Mouse (Mus musculus) limb, embryonic 15.5 days (tissue): Measurements from ENCODE around the gene Inafm1. TPM values are rescaled to one million over a fixed set of nuclear protein-coding genes. Genes with fewer than 3 reads are reported as not detected.

Source experiments
- ATAC-seq: fragments of 200-750 bp; cut with Nextera tagmentation; 2 replicates; pipeline ENCODE4 v1.8.0; 2017; ENCODE audit warnings: low read depth, moderate TSS enrichment; ENCODE audit not compliant: insufficient number of reproducible peaks, low FRiP score, low TSS enrichment
- H3K27ac ChIP-seq: fragments of 300-500 bp; sonication (generic); 2 replicates; pipeline ENCODE4 v1.5.1; 2015; ENCODE audit warnings: moderate library complexity, mild to moderate bottlenecking, inconsistent platforms
- H3K27me3 ChIP-seq: fragments of 300-500 bp; sonication (generic); 2 replicates; pipeline ENCODE4 v1.6.1; 2015; ENCODE audit warnings: inconsistent platforms
- H3K36me3 ChIP-seq: fragments of 300-500 bp; sonication (generic); 2 replicates; pipeline ENCODE4 v1.6.1; 2015; ENCODE audit warnings: inconsistent platforms
- H3K4me1 ChIP-seq: fragments of 300-500 bp; sonication (generic); 2 replicates; pipeline ENCODE4 v1.6.1; 2015; ENCODE audit warnings: inconsistent platforms
- H3K4me2 ChIP-seq: fragments of 300-500 bp; sonication (generic); 2 replicates; pipeline ENCODE4 v1.6.1; 2015; ENCODE audit warnings: mild to moderate bottlenecking, inconsistent platforms
- H3K4me3 ChIP-seq: fragments of 300-500 bp; sonication (generic); 2 replicates; pipeline ENCODE4 v1.5.1; 2015; ENCODE audit warnings: mild to moderate bottlenecking, inconsistent platforms
- H3K9ac ChIP-seq: fragments of 300-500 bp; sonication (generic); 2 replicates; pipeline ENCODE4 v1.6.1; 2015; ENCODE audit warnings: inconsistent platforms
- H3K9me3 ChIP-seq: fragments of 300-500 bp; sonication (generic); 2 replicates; pipeline ENCODE4 v1.6.1; 2016; ENCODE audit warnings: inconsistent platforms
- WGBS: fragments of 180-500 bp; shearing (Covaris S2); methylation state at CpG from one replicate; pipeline ENCODE4 v1.1.7; 2015; 5-methylcytosine and 5-hydroxymethylcytosine counted together
- polyA plus RNA-seq: library from polyadenylated mRNA; unstranded; fragments of >200 nt; fragmentation: Nextera tagmentation; extraction: Ambion mirVana; gene quantifications from 2 replicates; pipeline ENCODE4 v1.2.1, GENCODE M21; 2015

Gene Inafm1
- polyA plus RNA-seq, 1 experiment from 2014 or later, result 28.1 TPM

DNA sequence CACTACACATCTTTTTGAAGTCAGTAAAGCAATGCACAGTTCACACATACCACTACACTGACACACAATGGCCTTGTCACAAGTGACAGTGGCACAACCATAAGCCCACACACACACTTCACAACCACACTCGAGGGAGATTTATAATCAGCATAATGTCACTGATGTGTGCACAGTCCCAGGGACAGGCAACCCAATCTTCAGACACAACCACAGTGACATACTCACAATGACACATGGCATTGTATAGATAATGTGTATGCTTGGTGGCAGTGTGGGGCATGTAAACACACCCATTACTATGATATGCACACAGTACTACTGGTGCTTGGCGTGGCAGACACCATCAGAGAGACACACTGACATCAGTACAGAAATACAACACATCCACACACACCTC lies 22.7 kb upstream of the Inafm1 start:
- no peak overlapping the region for H3K9ac ChIP-seq
- peaks cover 39% of the 10 kb centered on the region for H3K4me1 ChIP-seq
- ATAC-seq, result no peak
- no peaks in the 10 kb centered on the region for H3K27me3 ChIP-seq
- WGBS, result 42% methylated on average over 2 of the region's 2 CpGs
- H3K36me3 ChIP-seq, result no peaks in the 10 kb centered on the region
- no peak overlapping the region for H3K4me3 ChIP-seq
- no peak overlapping the region for H3K4me2 ChIP-seq
- peak overlapping the region; percentile 93 for H3K27ac ChIP-seq
- H3K9me3 ChIP-seq, result no peaks in the 10 kb centered on the region

GRCm38 (mm10) chr7:16295321-16295900 lies 22.0 kb upstream of the Inafm1 start:
- peak overlapping the region; percentile 54 for H3K4me3 ChIP-seq
- peak overlapping the region; percentile 27; the same call in 1 of the 2 replicates for H3K9ac ChIP-seq
- H3K4me1 ChIP-seq, result peaks cover 39% of the 10 kb centered on the region
- peak overlapping the region; percentile 90 for H3K4me2 ChIP-seq
- H3K27me3 ChIP-seq, result no peaks in the 10 kb centered on the region
- peak overlapping the region; percentile 93 for H3K27ac ChIP-seq
- H3K9me3 ChIP-seq, result no peaks in the 10 kb centered on the region
- H3K36me3 ChIP-seq, result no peaks in the 10 kb centered on the region
- peak; percentile 62 for ATAC-seq
- WGBS, result 3% methylated on average over 41 of the region's 41 CpGs

GRCm38 (mm10) chr7:16294837-16295236 lies 21.4 kb upstream of the Inafm1 start:
- Histone ChIP-seq H3K4me1 (peaks cover 35% of the 10 kb centered on the region), H3K4me2 (peak overlapping the region; percentile 90), H3K9ac (peak overlapping the region; percentile 27), H3K4me3 (peak overlapping the region; percentile 54), H3K9me3 (no peaks in the 10 kb centered on the region), H3K27ac (peak overlapping the region; percentile 93), H3K36me3 (no peaks in the 10 kb centered on the region), H3K27me3 (no peaks in the 10 kb centered on the region)
- peak; percentile 78 for ATAC-seq
- WGBS, result 0% methylated on average over 23 of the region's 23 CpGs

DNA sequence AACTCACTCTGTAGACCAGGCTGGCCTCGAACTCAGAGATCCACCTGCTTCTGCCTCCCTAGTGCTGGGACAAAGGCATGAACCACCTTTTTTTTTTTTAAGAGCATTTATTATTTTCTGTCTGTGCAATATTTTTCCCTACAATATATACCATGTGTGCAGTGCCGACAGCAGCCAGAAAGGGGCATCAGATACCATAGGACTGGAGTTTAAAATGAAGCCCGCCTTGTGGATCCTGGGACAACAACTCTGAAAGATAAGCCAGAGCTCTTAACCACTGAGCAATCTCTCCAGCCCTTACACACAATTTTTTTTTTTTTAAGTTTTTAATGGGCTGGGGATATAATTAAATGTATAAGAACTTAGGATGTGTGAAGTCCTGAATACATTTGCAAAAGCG lies 20.9 kb upstream of the Inafm1 start:
- peak overlapping the region; percentile 54 for H3K4me3 ChIP-seq
- H3K9ac ChIP-seq, result no peak overlapping the region
- no peaks in the 10 kb centered on the region for H3K36me3 ChIP-seq
- H3K27ac ChIP-seq, result 0 out of 2 replicates have a peak overlapping the region, but pooled peaks have one; percentile 93
- peak overlapping the region; percentile 90 for H3K4me2 ChIP-seq
- no peak for ATAC-seq
- 29% methylated on average over 4 of the region's 4 CpGs for WGBS
- peaks cover 30% of the 10 kb centered on the region for H3K4me1 ChIP-seq
- H3K27me3 ChIP-seq, result no peaks in the 10 kb centered on the region
- H3K9me3 ChIP-seq, result no peaks in the 10 kb centered on the region

GRCm38 (mm10) chr7:16287791-16288190 lies 14.4 kb upstream of the Inafm1 start:
- no peak for ATAC-seq
- H3K9ac ChIP-seq, result no peak overlapping the region
- H3K27ac ChIP-seq, result no peak overlapping the region
- H3K27me3 ChIP-seq, result no peaks in the 10 kb centered on the region
- peaks cover 17% of the 10 kb centered on the region for H3K36me3 ChIP-seq
- H3K4me3 ChIP-seq, result no peak overlapping the region
- WGBS, result 67% methylated on average over 1 of the region's 1 CpGs
- H3K9me3 ChIP-seq, result no peaks in the 10 kb centered on the region
- H3K4me2 ChIP-seq, result no peak overlapping the region
- peaks cover 17% of the 10 kb centered on the region for H3K4me1 ChIP-seq

- H3K4me2 ChIP-seq, result peak overlapping the region; percentile 57
- ATAC-seq, result no peak
- peak overlapping the region; percentile 99 for H3K27ac ChIP-seq
- peak overlapping the region; percentile 65 for H3K4me3 ChIP-seq
- WGBS, result 74% methylated on average over 2 of the region's 2 CpGs
- no peaks in the 10 kb centered on the region for H3K9me3 ChIP-seq
- H3K4me1 ChIP-seq, result peaks cover 17% of the 10 kb centered on the region
- H3K36me3 ChIP-seq, result peaks cover 24% of the 10 kb centered on the region
- H3K27me3 ChIP-seq, result no peaks in the 10 kb centered on the region
- no peak overlapping the region for H3K9ac ChIP-seq
Observed at GRCm38 (mm10) chr7:16287016-16287415, 13.6 kb upstream of the Inafm1 start.

GRCm38 (mm10) chr7:16286026-16286961 lies 12.9 kb upstream of the Inafm1 start, which contains the start of gene Ccdc9:
Ccdc9 (minus strand) TSS chr7:16286795.
- ATAC-seq, result peak; percentile 88
- peaks cover 32% of the 10 kb centered on the region for H3K36me3 ChIP-seq
- no peaks in the 10 kb centered on the region for H3K9me3 ChIP-seq
- under 1% methylated on average over 70 of the region's 70 CpGs for WGBS
- peak within 1 kb of the TSS; percentile 99 for H3K27ac ChIP-seq
- peak within 1 kb of the TSS; percentile 65 for H3K4me3 ChIP-seq
- H3K4me2 ChIP-seq, result peak within 1 kb of the TSS; percentile 57
- peak within 1 kb of the TSS; percentile 67 for H3K9ac ChIP-seq
- peaks cover 17% of the 10 kb centered on the region for H3K4me1 ChIP-seq
- H3K27me3 ChIP-seq, result no peaks in the 10 kb centered on the region

- Histone ChIP-seq H3K9me3 (no peaks in the 10 kb centered on the region), H3K4me2 (peak overlapping the region; percentile 57), H3K4me1 (peaks cover 17% of the 10 kb centered on the region), H3K36me3 (peaks cover 39% of the 10 kb centered on the region), H3K4me3 (peak overlapping the region; percentile 65), H3K27ac (peak overlapping the region; percentile 99), H3K27me3 (no peaks in the 10 kb centered on the region), H3K9ac (no peak overlapping the region)
- 2% methylated on average over 14 of the region's 14 CpGs for WGBS
- ATAC-seq, result peak; percentile 66
Observed at GRCm38 (mm10) chr7:16285450-16286025, 12.1 kb upstream of the Inafm1 start.

GRCm38 (mm10) chr7:16284904-16285303 lies 11.5 kb upstream of the Inafm1 start:
- Histone ChIP-seq H3K4me2 (peak overlapping the region; percentile 57), H3K4me1 (peaks cover 17% of the 10 kb centered on the region), H3K9ac (no peak overlapping the region), H3K27ac (peak overlapping the region; percentile 99), H3K9me3 (no peaks in the 10 kb centered on the region), H3K4me3 (peak overlapping the region; percentile 65), H3K27me3 (no peaks in the 10 kb centered on the region), H3K36me3 (peaks cover 45% of the 10 kb centered on the region)
- 71% methylated on average over 9 of the region's 9 CpGs for WGBS
- no peak for ATAC-seq

DNA sequence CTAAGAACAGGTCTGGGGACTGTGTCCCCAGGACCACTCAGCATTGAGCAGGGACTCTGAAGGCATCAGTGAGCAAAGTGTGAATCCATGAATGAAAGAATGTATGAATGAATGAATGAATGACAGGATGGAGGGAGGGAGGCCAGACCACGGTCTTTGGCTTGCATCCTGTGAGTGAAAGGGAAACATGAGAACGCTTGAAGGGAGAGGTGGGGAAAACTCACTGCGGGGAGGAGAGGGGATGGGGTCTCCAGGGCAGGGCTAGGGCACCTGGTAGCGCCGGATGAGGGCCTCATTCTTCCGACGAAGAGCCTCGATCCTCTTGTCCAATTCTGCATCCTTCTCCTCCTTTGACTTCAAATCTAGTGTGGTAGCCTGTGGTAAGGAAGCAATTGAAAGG lies 10.6 kb upstream of the Inafm1 start:
- Histone ChIP-seq H3K9me3 (no peaks in the 10 kb centered on the region), H3K9ac (no peak overlapping the region), H3K27me3 (no peaks in the 10 kb centered on the region), H3K4me2 (no peak overlapping the region), H3K4me3 (no peak overlapping the region), H3K4me1 (peaks cover 17% of the 10 kb centered on the region), H3K27ac (no peak overlapping the region), H3K36me3 (peaks cover 49% of the 10 kb centered on the region)
- WGBS, result 90% methylated on average over 8 of the region's 8 CpGs
- ATAC-seq, result no peak

GRCm38 (mm10) chr7:16282334-16282733 lies 8.9 kb upstream of the Inafm1 start:
- H3K9ac ChIP-seq, result no peak overlapping the region
- no peaks in the 10 kb centered on the region for H3K27me3 ChIP-seq
- 90% methylated on average over 13 of the region's 13 CpGs for WGBS
- H3K4me2 ChIP-seq, result no peak overlapping the region
- peaks cover 64% of the 10 kb centered on the region for H3K36me3 ChIP-seq
- no peak for ATAC-seq
- peaks cover 17% of the 10 kb centered on the region for H3K4me1 ChIP-seq
- H3K4me3 ChIP-seq, result no peak overlapping the region
- H3K27ac ChIP-seq, result no peak overlapping the region
- no peaks in the 10 kb centered on the region for H3K9me3 ChIP-seq

GRCm38 (mm10) chr7:16280721-16281120 lies 7.3 kb upstream of the Inafm1 start:
- no peak for ATAC-seq
- no peaks in the 10 kb centered on the region for H3K9me3 ChIP-seq
- 66% methylated on average over 11 of the region's 11 CpGs for WGBS
- H3K27ac ChIP-seq, result 0 out of 2 replicates have a peak overlapping the region, but pooled peaks have one; percentile 30
- no peak overlapping the region for H3K4me3 ChIP-seq
- peaks cover 17% of the 10 kb centered on the region for H3K4me1 ChIP-seq
- H3K36me3 ChIP-seq, result peaks cover 80% of the 10 kb centered on the region
- H3K4me2 ChIP-seq, result no peak overlapping the region
- no peak overlapping the region for H3K9ac ChIP-seq
- H3K27me3 ChIP-seq, result no peaks in the 10 kb centered on the region
